In genomic region chr15:82156902-82157301, GRCm38 (mm10) we compare ENCODE assay signal across 19 mouse cellular contexts. TPM values are rescaled to one million over a fixed set of nuclear protein-coding genes. Genes with fewer than 3 reads are reported as not detected.
DNase-seq lines count a peak whose midpoint lies in the region; ATAC-seq lines count a peak whose summit lies in the region.
"Had no signal": no experiment of that assay in that cellular context is flagged by ENCODE, and none has a peak within 500 bp of the region (broad histone marks: within the 10 kb centered on the region; RNA-seq: fewer than 3 reads in every experiment).

No protein-coding gene starts in this region.

- no peak for DNase-seq in liver, embryonic 11.5 days (ENCODE audit: low spot score)
- DNase-seq in gastrocnemius, postnatal 25 days: no peak
- DNase-seq in lung, postnatal 25 days (ENCODE audit: low spot score): no peak
- no peak for DNase-seq in thymus, postnatal 25 days
- DNase-seq: adrenal gland, postnatal 10 days; cerebellum, postnatal 10 days; heart, adult 18-20 months; heart, postnatal 4 days; kidney, adult 18-20 months; kidney, postnatal 10 days; thymus, adult 2 months had no signal

- peaks cover 95% of the 10 kb centered on the region for H3K4me1 ChIP-seq in liver, embryonic 15.5 days (replicated peaks)
- H3K4me1 ChIP-seq in liver, embryonic 11.5 days (replicated peaks; ENCODE audit: control insufficient read depth, insufficient read depth, low read length): peaks cover 40% of the 10 kb centered on the region
- H3K4me1 ChIP-seq in megakaryocyte, embryonic 14.5 days: peaks cover 100% of the 10 kb centered on the region

- H3K9me3 ChIP-seq in liver, embryonic 15.5 days (replicated peaks): no peaks in the 10 kb centered on the region
- H3K9me3 ChIP-seq in liver, embryonic 11.5 days (ENCODE audit: control insufficient read depth, low read length): no peaks in the 10 kb centered on the region
- no peaks in the 10 kb centered on the region for H3K9me3 ChIP-seq in megakaryocyte, embryonic 14.5 days
- H3K9me3 ChIP-seq: forebrain, embryonic 13.5 days had no signal

- H3K9ac ChIP-seq in liver, embryonic 15.5 days: no peak overlapping the region
- H3K9ac ChIP-seq in liver, embryonic 11.5 days (ENCODE audit: low read depth, low read length): no peak overlapping the region
- H3K9ac ChIP-seq: forebrain, embryonic 13.5 days had no signal

- WGBS in liver, embryonic 15.5 days (ENCODE audit: insufficient replicate concordance): 35% methylated on average over 10 of the region's 10 CpGs
- WGBS in liver, embryonic 11.5 days: 47% methylated on average over 10 of the region's 10 CpGs

- 0 out of 2 replicates have a peak, but pooled peaks cover 3% of the 10 kb centered on the region for H3K36me3 ChIP-seq in liver, embryonic 15.5 days (replicated peaks)
- H3K36me3 ChIP-seq in liver, embryonic 11.5 days (ENCODE audit: control insufficient read depth, insufficient read depth, low read length): no peaks in the 10 kb centered on the region
- peaks cover 77% of the 10 kb centered on the region for H3K36me3 ChIP-seq in megakaryocyte, embryonic 14.5 days (replicated peaks; ENCODE audit: low read length)

- no peak for ATAC-seq in liver, embryonic 15.5 days (ENCODE audit: insufficient read depth)
- no peak for ATAC-seq in liver, embryonic 11.5 days (replicated peaks; ENCODE audit: low FRiP score)
- peak; percentile 75 for ATAC-seq in common myeloid progenitor, adult 5-6 weeks (replicated peaks; ENCODE audit: low read depth, poor library complexity, severe bottlenecking)
- ATAC-seq: activated CD4-positive, CD25-positive, alpha-beta regulatory T cell, adult 4 months; forebrain, embryonic 13.5 days; hindbrain, embryonic 16.5 days had no signal

- H3K4me2 ChIP-seq in liver, embryonic 15.5 days: no peak overlapping the region
- H3K4me2 ChIP-seq in liver, embryonic 11.5 days: no peak overlapping the region
- H3K4me2 ChIP-seq: forebrain, embryonic 13.5 days had no signal

- H3K27ac ChIP-seq in liver, embryonic 15.5 days (replicated peaks): 0 out of 2 replicates have a peak overlapping the region, but pooled peaks have one; percentile 16
- H3K27ac ChIP-seq in liver, embryonic 11.5 days (ENCODE audit: low read depth, low read length): no peak overlapping the region
- H3K27ac ChIP-seq: forebrain, embryonic 13.5 days had no signal

- H3K4me3 ChIP-seq in liver, embryonic 15.5 days (replicated peaks): no peak overlapping the region
- no peak overlapping the region for H3K4me3 ChIP-seq in liver, embryonic 11.5 days (ENCODE audit: low read depth, low read length)
- H3K4me3 ChIP-seq in megakaryocyte, embryonic 14.5 days (replicated peaks): peak overlapping the region; percentile 15
- H3K4me3 ChIP-seq: forebrain, embryonic 13.5 days had no signal

- H3K27me3 ChIP-seq in liver, embryonic 15.5 days: no peaks in the 10 kb centered on the region
- H3K27me3 ChIP-seq in liver, embryonic 11.5 days (replicated peaks; ENCODE audit: control insufficient read depth, insufficient read depth, low read length): no peaks in the 10 kb centered on the region
- no peaks in the 10 kb centered on the region for H3K27me3 ChIP-seq in megakaryocyte, embryonic 14.5 days (replicated peaks)
- H3K27me3 ChIP-seq: forebrain, embryonic 13.5 days had no signal

RNA-seq across cellular contexts. Expression of gene Srebf2, which starts 9.9 kb away (rescaled TPM):
- polyA plus RNA-seq in liver, embryonic 15.5 days (2015; fragmentation: Nextera tagmentation; extraction: Ambion mirVana): 53.6 and 61.3 TPM in 2 replicates
- 99.7 and 101 TPM in 2 replicates for polyA plus RNA-seq in liver, embryonic 11.5 days (2014; fragmentation: Nextera tagmentation; extraction: Ambion mirVana)
- total RNA-seq in common myeloid progenitor, adult 5-6 weeks (2017): 42.8 and 64.3 TPM in 2 replicates
- 351 and 1,948 TPM in 2 replicates for polyA plus RNA-seq in megakaryocyte, embryonic 14.5 days (2012; ENCODE audit: insufficient read depth, low replicate concordance)
- total RNA-seq in gastrocnemius, postnatal 25 days (2021): 10 to 100 TPM; 12.1 to 14.1 TPM

RNA-seq across cellular contexts. Expression of gene Ccdc134, which starts 29.2 kb away (rescaled TPM):
- polyA plus RNA-seq in liver, embryonic 15.5 days (2015; fragmentation: Nextera tagmentation; extraction: Ambion mirVana): 7.0 and 7.7 TPM in 2 replicates
- 17.1 and 17.5 TPM in 2 replicates for polyA plus RNA-seq in liver, embryonic 11.5 days (2014; fragmentation: Nextera tagmentation; extraction: Ambion mirVana)
- total RNA-seq in common myeloid progenitor, adult 5-6 weeks (2017): 8.8 and 18.0 TPM in 2 replicates
- polyA plus RNA-seq in megakaryocyte, embryonic 14.5 days (2012; ENCODE audit: insufficient read depth, low replicate concordance): 4.1 and 35.3 TPM in 2 replicates
- total RNA-seq in gastrocnemius, postnatal 25 days (2021): 10 to 100 TPM in 1 of 2 experiments, 1 to 10 TPM in 1; 8.0 to 16.5 TPM

RNA-seq across cellular contexts. Expression of gene Shisa8, which starts 55.7 kb away (rescaled TPM):
- 0.08 and 0.12 TPM in 2 replicates for polyA plus RNA-seq in liver, embryonic 15.5 days (2015; fragmentation: Nextera tagmentation; extraction: Ambion mirVana)
- polyA plus RNA-seq in liver, embryonic 11.5 days (2014; fragmentation: Nextera tagmentation; extraction: Ambion mirVana): 0.12 and 0.73 TPM in 2 replicates
- 3.1 and 4.8 TPM in 2 replicates for total RNA-seq in common myeloid progenitor, adult 5-6 weeks (2017)
- 0.89 TPM in 1 of 2 replicates, not detected in the other for polyA plus RNA-seq in megakaryocyte, embryonic 14.5 days (2012; ENCODE audit: insufficient read depth, low replicate concordance)
- total RNA-seq in gastrocnemius, postnatal 25 days (2021): not detected
- total RNA-seq: gastrocnemius, adult 8-10 months had no signal
- polyA plus RNA-seq: activated CD4-positive, CD25-positive, alpha-beta regulatory T cell, adult 4 months; stomach, embryonic 16.5 days had no signal
